Mouse (Mus musculus) gonadal fat pad, adult 2 months (tissue): ENCODE measurements at regions not wholly inside any gene's neighbourhood (a gene's known extent, or its start where the extent isn't known, plus 50 kb on each side); places are given as distances from the start of the nearest gene placed in this dataset.

ENCODE experiments used
- DNase-seq: peaks from one replicate; pipeline ENCODE4 v3.0.0-alpha.2; 2012; ENCODE audit warnings: low read depth

- no peak for DNase-seq
These were observed 134.7 kb downstream of the Rnd3 start for GRCm38 (mm10) chr2:51014232-51014631.

GRCm38 (mm10) chr2:51013090-51013489 is 135.8 kb downstream of the Rnd3 start:
- DNase-seq = no peak

GRCm38 (mm10) chr2:51008251-51008533 is 140.7 kb downstream of the Rnd3 start:
- no peak for DNase-seq

- DNase-seq = no peak
These were observed 141.3 kb downstream of the Rnd3 start for GRCm38 (mm10) chr2:51007409-51008250.

- no peak for DNase-seq
These were observed 142.1 kb downstream of the Rnd3 start for GRCm38 (mm10) chr2:51006818-51007217.

- no peak for DNase-seq
These were observed 147.4 kb downstream of the Rnd3 start for GRCm38 (mm10) chr2:51001548-51001947.

- no peak for DNase-seq
These were observed 165.0 kb downstream of the Rnd3 start for GRCm38 (mm10) chr2:50983883-50984410.

GRCm38 (mm10) chr2:50982571-50982970 is 166.3 kb downstream of the Rnd3 start:
- no peak for DNase-seq

- DNase-seq = no peak
These were observed 170.6 kb downstream of the Rnd3 start for GRCm38 (mm10) chr2:50978356-50978755.

- no peak for DNase-seq
These were observed 177.6 kb downstream of the Rnd3 start for GRCm38 (mm10) chr2:50971131-50971825.

- DNase-seq = no peak
These were observed 180.5 kb downstream of the Rnd3 start for GRCm38 (mm10) chr2:50968382-50968781.

- DNase-seq = no peak
These were observed 181.1 kb downstream of the Rnd3 start for GRCm38 (mm10) chr2:50967826-50968225.

GRCm38 (mm10) chr2:50967133-50967532 is 181.8 kb downstream of the Rnd3 start:
- DNase-seq = no peak

GRCm38 (mm10) chr2:50965485-50966017 is 183.4 kb downstream of the Rnd3 start:
- DNase-seq = no peak

- DNase-seq = no peak
These were observed 184.8 kb downstream of the Rnd3 start for GRCm38 (mm10) chr2:50964062-50964461.

GRCm38 (mm10) chr2:50961049-50961448 is 187.9 kb downstream of the Rnd3 start:
- DNase-seq = no peak

GRCm38 (mm10) chr2:50959323-50959722 is 189.6 kb downstream of the Rnd3 start:
- no peak for DNase-seq

- DNase-seq = no peak
These were observed 194.4 kb downstream of the Rnd3 start for GRCm38 (mm10) chr2:50954361-50955066.

- DNase-seq = no peak
These were observed 197.9 kb downstream of the Rnd3 start for GRCm38 (mm10) chr2:50951027-50951426.

- DNase-seq = no peak
These were observed 199.2 kb downstream of the Rnd3 start for GRCm38 (mm10) chr2:50949717-50950116.

GRCm38 (mm10) chr2:50945526-50945925 is 203.4 kb downstream of the Rnd3 start:
- DNase-seq = no peak

GRCm38 (mm10) chr2:50943180-50943579 is 205.7 kb downstream of the Rnd3 start:
- no peak for DNase-seq
